Mouse (Mus musculus) C2C12 (cell line): ENCODE data around the gene Zdhhc18. TPM values are rescaled to one million over a fixed set of nuclear protein-coding genes. Genes with fewer than 3 reads are reported as not detected.

Experiments used
- H3K27me3 ChIP-seq: one replicate; pipeline ENCODE4 v1.6.1; 2011; ENCODE audit not compliant: control insufficient read depth, insufficient read depth, insufficient read length
- H3K36me3 ChIP-seq: one replicate; pipeline ENCODE4 v1.6.1; 2011; ENCODE audit not compliant: control insufficient read depth, insufficient read depth
- H3K4me3 ChIP-seq: one replicate; pipeline ENCODE4 v1.5.1; 2011; ENCODE audit warnings: mild to moderate bottlenecking, control low read depth; ENCODE audit not compliant: poor library complexity, insufficient read depth, severe bottlenecking
- H3K79me2 ChIP-seq: one replicate; pipeline ENCODE4 v1.6.1; 2011; ENCODE audit not compliant: control insufficient read depth, insufficient read depth
- H3K79me3 ChIP-seq: one replicate; pipeline ENCODE4 v1.6.1; 2011; ENCODE audit warnings: low read depth, control low read depth
- H3ac ChIP-seq: one replicate; pipeline ENCODE3; 2011; ENCODE audit warnings: low read depth; ENCODE audit not compliant: control insufficient read depth, insufficient read length
- CEBPB ChIP-seq: IDR thresholded peaks from one replicate; pipeline ENCODE4 v1.6.1; 2011; ENCODE audit warnings: low read depth, mild to moderate bottlenecking, control low read depth, moderate library complexity
- CTCF ChIP-seq: IDR thresholded peaks from one replicate; pipeline ENCODE4 v1.5.1; 2011; ENCODE audit not compliant: control insufficient read depth, insufficient read depth, insufficient read length
- FOSL1 ChIP-seq: IDR thresholded peaks from one replicate; pipeline ENCODE4 v1.8.0; 2011; ENCODE audit warnings: mild to moderate bottlenecking, low read length; ENCODE audit not compliant: poor library complexity, insufficient read depth, severe bottlenecking
- MAX ChIP-seq: IDR thresholded peaks from one replicate; pipeline ENCODE4 v1.6.1; 2011; ENCODE audit warnings: mild to moderate bottlenecking, control low read depth
- MYOD1 ChIP-seq: IDR thresholded peaks from one replicate; pipeline ENCODE4 v1.6.1; 2011; ENCODE audit warnings: low read depth; ENCODE audit not compliant: control insufficient read depth, insufficient read length
- MYOG ChIP-seq: IDR thresholded peaks from one replicate; pipeline ENCODE4 v1.6.1; 2011; ENCODE audit not compliant: control insufficient read depth, insufficient read length; ENCODE audit errors: extremely low read depth
- USF1 ChIP-seq: IDR thresholded peaks from one replicate; pipeline ENCODE4 v1.6.1; 2011; ENCODE audit warnings: low read depth, mild to moderate bottlenecking, control low read depth, moderate library complexity
- polyA plus RNA-seq: library from polyadenylated mRNA; unstranded; fragments of >200 nt; fragmentation: generic; extraction: Trizol; gene quantifications from one replicate; pipeline ENCODE4 v1.2.1, GENCODE M21; 2012; ENCODE audit warnings: missing spikeins

The Zdhhc18 gene
- polyA plus RNA-seq, 1 experiment = 14.3 TPM

DNA sequence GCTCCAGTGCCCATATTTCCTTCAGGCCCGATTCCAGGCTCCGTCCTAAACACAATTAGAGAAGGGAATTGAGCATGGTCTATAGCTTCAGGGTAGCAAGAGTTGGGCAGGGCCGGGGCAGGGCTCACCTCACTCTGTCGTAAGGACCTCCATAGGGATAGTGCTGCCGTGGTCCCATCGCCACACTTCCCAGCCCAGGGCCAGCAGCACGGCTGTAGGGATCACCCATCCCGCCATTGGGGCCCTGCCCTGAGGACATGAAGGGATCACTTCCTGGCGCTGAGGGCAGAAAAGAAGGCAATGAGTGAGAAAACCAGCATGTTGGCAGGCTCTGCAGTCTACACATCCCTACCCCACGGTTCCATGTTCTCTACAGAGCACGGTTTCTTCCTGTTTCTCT, 36.6 kb upstream of the Zdhhc18 start:
- Histone ChIP-seq H3K4me3 (no peak overlapping the region), H3K27me3 (no peaks in the 10 kb centered on the region)
- TF ChIP-seq CEBPB (no peak), CTCF (no peak), MYOG (no peak), FOSL1 (no peak), MYOD1 (no peak), USF1 (no peak), MAX (no peak)

DNA sequence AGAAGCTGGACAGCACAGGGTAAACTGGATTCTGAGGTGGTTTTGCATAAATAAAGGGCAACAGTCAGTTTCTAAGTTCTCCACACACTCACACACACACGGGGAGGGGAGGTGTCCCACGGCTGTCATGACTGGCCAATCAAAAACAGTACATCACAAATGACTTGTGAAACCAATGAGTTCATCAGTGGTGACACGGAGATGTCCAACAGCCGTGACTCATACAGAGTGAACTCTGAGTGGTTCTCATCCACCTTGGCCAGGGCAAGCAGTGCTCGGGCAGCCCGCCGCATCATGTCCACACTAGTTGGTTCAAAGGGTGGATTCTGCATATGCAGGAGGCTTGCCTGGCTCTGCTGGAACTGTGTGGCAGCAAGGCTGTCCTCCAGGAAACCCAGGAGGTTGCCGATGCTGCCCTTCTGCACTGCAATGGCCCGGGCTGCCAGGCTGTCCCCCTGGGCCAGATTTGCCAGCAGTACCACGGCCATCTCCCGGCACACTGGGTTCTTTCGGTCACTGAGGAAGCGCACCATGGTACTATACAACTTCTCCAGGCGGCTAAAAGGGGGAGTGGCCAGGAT, 30.3 kb upstream of the Zdhhc18 start:
- H3K36me3 ChIP-seq = peaks cover 65% of the 10 kb centered on the region
- H3K4me3 ChIP-seq = no peak overlapping the region
- H3K79me2 ChIP-seq = no peaks in the 10 kb centered on the region
- no peak overlapping the region for H3ac ChIP-seq
- H3K27me3 ChIP-seq = no peaks in the 10 kb centered on the region
- TF ChIP-seq CEBPB (no peak), FOSL1 (no peak), MYOD1 (no peak), MYOG (no peak), USF1 (no peak), CTCF (no peak), MAX (no peak)
- H3K79me3 ChIP-seq = no peaks in the 10 kb centered on the region

More for the DNA sequence above, 36.6 kb upstream of the Zdhhc18 start:
- peaks cover 92% of the 10 kb centered on the region for H3K36me3 ChIP-seq
- no peak overlapping the region for H3ac ChIP-seq
- peaks cover 2% of the 10 kb centered on the region for H3K79me3 ChIP-seq
- H3K79me2 ChIP-seq = peaks cover 6% of the 10 kb centered on the region

DNA sequence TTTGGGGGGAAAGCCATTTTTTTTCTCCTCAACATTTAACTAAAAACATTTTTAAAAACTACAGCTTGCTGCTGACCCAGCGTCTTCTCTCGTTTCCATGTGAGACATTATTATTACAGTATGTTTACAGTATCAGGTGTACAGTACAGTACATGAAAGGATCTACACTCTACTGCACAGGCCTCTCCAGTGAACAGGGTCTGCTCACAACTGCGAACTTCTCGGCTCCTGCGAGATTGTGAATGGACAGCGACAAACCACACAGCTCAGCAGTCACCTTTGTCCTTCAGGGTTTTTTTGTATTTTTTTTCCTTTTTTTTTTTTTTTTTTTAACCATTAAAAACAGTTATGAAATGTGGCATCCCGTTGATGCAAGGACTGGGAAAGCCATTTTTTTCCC, 29.7 kb upstream of the Zdhhc18 start:
- Histone ChIP-seq H3K36me3 (peaks cover 58% of the 10 kb centered on the region), H3K79me2 (no peaks in the 10 kb centered on the region), H3K27me3 (no peaks in the 10 kb centered on the region), H3ac (no peak overlapping the region), H3K79me3 (no peaks in the 10 kb centered on the region), H3K4me3 (no peak overlapping the region)
- TF ChIP-seq FOSL1 (no peak), USF1 (no peak), MYOG (no peak), MAX (no peak), CEBPB (no peak), CTCF (no peak)

DNA sequence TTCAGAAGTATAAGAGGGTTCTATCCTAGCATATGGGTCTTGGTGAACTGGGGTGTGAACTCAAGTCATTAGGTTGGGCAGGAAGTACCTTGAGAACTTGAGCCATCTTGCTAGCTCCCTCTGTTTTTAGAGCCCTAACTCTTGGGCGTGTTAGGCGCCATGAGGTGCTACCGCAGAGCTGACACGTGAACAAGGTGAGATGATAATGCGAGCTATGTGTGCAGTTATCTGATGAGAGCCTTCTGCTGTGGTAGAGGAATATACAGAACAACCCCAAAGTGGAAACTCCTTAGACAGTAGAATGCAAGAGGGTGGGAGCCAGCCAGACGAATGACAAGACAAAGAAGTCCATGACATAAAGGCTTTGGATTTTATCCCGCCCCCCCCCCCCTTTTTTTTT, 27.3 kb upstream of the Zdhhc18 start:
- no peak for TF ChIP-seq MYOG
- TF ChIP-seq FOSL1 = no peak
- TF ChIP-seq MAX = no peak
- TF ChIP-seq MYOD1 = no peak
- no peak for TF ChIP-seq CTCF
- TF ChIP-seq CEBPB = no peak
- no peak for TF ChIP-seq USF1
- H3ac ChIP-seq = no peak overlapping the region
- no peaks in the 10 kb centered on the region for H3K79me3 ChIP-seq
- no peaks in the 10 kb centered on the region for H3K27me3 ChIP-seq
- H3K4me3 ChIP-seq = no peak overlapping the region
- peaks cover 39% of the 10 kb centered on the region for H3K36me3 ChIP-seq
- no peaks in the 10 kb centered on the region for H3K79me2 ChIP-seq

DNA sequence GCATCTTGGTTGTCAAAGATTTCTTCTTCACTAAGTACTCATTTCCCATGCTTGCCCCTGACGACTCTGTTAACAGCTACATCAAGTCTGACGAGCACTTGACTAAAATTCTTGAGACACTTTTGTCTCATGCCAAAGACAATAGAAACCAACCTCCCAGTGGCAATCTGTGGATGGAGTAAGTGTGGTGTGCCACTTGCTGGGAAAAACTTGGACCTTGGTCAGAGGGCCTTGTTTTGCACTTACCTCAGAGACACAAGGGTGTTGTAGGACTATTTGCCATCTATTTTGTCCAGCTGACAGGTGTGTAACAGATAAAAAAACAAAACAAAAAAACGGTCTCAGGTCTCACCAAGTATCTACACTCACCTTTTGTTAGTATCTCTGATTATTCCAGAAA, 26.2 kb upstream of the Zdhhc18 start:
- TF ChIP-seq MYOG (no peak), USF1 (no peak), FOSL1 (no peak), MAX (no peak), CEBPB (no peak), CTCF (no peak), MYOD1 (no peak)
- H3K79me3 ChIP-seq = no peaks in the 10 kb centered on the region
- H3K4me3 ChIP-seq = no peak overlapping the region
- peaks cover 29% of the 10 kb centered on the region for H3K36me3 ChIP-seq
- no peaks in the 10 kb centered on the region for H3K79me2 ChIP-seq
- H3ac ChIP-seq = no peak overlapping the region
- no peaks in the 10 kb centered on the region for H3K27me3 ChIP-seq

DNA sequence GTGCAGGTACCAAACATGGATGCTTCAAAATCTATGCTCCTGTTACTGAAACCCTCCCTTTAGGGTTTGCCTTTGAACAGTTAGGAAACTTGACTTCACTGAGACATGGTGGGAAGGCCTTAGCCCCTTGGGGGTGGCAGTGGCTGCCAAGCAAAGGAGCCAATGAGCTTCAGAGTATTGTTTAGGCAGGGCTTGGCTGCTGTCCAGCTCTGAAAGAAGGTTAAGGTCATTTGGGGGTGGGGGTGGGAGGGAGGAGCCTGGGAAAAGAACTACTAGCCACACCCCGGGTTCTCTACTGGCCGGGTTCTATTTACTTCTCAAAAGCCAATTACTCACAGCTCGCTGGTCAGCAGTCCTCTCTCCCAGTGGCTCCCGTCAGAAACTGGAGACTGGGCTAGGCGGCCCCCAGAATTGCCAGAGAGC, 25.7 kb upstream of the Zdhhc18 start:
- TF ChIP-seq CTCF = no peak
- no peak for TF ChIP-seq USF1
- no peak for TF ChIP-seq MAX
- no peak for TF ChIP-seq MYOG
- TF ChIP-seq CEBPB = no peak
- TF ChIP-seq FOSL1 = no peak
- TF ChIP-seq MYOD1 = no peak
- Histone ChIP-seq H3K4me3 (no peak overlapping the region), H3K79me3 (no peaks in the 10 kb centered on the region), H3K36me3 (peaks cover 23% of the 10 kb centered on the region), H3K27me3 (no peaks in the 10 kb centered on the region), H3K79me2 (no peaks in the 10 kb centered on the region), H3ac (no peak overlapping the region)
